Mouse (Mus musculus): Measurements from ENCODE around the gene Zic3.
A peak's percentile ranks its signal among the peaks of the same experiment; 100 is the strongest.

The Zic3 gene

DNA sequence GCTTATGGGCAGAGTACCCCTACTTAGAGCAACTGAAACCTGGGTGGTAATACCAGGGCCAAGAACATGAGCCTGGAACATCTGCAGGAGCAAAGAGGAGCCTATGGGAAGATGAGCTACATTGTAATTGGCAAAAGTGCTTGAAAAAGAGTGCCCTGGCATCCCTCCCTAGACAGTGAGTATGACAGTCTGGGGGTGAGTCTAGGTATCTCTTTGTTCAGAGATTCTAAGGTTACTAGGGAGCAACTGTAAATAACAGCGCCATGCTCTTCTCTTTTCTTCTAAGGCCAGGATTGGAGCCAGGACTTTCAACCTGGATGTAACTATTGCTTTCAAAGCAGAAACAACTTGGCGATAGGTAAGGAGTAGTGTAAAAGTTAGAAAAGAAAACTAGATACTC is at the start of gene Zic3:
TSS of gene Zic3 (plus strand) at position 301 of the 400 bp plus-strand sequence.
- DNase-seq (ENCODE audit: low read depth, low spot score): no peak

DNA sequence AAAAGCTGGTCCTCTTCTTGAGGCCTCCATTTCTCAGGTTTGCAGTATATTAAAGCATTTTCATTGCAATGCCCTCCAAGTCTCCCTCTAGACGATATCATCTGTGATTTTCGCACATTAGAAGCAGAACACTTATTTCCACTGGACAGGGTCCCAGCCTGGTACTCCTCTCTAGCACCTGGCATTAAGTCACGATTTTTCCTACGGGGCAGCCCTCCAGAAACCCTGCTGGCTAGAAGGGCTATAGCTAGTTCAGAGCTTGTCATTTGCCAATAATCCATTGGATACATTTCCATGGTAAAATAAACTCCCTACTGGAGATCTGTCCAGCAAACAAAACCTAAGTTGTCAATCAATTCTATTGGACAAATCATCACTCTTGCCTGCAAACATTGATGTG is 40.1 kb upstream of the Zic3 start:
- no peak for DNase-seq (ENCODE audit: low read depth, low spot score)

DNA sequence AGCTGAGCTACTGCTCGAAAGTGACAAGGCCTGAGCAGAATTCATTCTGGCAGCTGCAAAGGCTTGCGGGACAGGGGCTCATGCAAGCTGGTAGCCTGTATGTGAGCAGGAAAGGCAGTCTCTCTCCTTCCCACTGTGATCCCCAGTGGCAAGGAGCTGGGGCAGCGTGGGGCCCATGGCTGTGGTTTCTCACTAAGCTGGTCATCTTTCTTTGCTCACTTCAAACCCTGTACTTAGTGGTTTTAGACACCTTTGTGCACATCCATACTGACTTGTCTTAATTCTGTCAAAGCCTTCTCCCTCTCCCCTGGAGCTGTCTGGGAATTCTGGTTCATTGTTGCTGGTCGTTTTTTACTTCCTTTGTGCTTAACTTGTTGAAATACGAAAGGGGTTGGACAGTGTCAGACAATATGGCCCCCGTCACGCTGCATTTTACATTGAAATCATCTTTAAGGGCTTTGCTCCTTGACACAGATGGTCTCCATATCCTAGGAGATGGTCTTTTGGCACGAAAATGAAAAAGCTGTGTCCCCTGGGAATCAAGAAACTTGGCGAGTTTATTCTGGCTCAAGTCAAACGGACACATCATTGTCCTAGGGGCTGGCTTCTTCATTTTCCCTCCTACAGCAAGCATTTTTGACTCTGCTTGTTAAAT is 34.9 kb upstream of the Zic3 start:
- DNase-seq (ENCODE audit: low read depth, low spot score): no peak

DNA sequence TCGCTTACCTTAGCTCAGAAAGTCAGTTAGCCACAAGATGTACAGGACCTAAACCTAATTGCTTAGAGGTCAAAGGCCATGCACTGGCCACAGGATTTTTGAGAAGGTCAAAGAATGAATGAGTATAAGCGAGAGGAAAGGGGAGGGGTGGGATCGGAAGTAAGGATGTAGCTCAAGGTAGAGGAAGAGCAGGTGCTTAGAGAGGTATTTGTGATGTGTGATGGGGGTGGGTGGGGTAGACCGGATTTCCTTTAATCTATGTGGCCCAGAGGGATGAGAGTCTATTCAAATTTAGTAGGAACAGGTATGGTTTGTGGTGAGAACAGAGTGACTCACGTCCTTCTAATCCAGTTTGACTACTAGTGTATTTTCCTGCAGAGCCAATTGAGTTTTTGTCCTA is 9.1 kb upstream of the Zic3 start:
- no peak for DNase-seq (ENCODE audit: low read depth, low spot score)

DNA sequence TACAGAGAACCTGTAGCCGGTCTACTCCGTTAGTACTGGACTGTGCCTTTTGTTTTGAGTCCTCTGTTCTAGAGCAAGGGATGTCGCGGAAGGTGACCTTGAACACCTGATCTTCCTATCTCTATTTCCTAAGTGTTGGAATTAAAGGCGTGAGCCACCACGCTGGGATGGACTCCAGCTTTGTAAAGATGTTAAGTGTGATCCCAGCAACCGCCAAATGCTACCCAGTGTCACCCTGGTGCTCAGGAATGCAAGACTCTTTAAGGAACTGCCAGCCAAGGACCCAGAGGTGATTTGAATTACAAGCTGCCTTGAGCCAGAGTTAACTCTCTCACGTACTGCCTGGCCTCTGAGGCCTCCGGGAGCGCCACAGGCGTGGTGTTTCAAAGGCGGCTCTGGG is 8.4 kb upstream of the Zic3 start:
- peak; percentile 91 for DNase-seq (ENCODE audit: low read depth, low spot score)

DNA sequence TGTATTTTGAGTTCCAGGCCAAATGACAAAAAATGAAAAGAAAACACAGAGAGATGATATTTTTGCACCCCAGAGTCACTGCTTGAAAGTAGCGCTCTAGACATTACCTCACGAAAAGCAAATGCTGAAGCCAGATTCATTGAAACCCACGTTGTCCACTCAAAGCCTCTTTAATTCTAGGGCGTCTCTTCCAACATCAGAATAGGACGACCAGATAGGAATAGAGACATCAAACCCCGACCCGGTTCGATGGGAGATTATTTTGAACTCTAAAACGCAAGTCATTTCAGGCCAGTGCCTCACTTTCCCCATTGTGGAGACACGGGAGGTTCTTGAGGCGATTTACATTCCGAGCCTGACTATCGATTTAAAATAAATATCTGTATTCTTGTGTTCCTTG is 7.7 kb upstream of the Zic3 start:
- DNase-seq (ENCODE audit: low read depth, low spot score): no peak

DNA sequence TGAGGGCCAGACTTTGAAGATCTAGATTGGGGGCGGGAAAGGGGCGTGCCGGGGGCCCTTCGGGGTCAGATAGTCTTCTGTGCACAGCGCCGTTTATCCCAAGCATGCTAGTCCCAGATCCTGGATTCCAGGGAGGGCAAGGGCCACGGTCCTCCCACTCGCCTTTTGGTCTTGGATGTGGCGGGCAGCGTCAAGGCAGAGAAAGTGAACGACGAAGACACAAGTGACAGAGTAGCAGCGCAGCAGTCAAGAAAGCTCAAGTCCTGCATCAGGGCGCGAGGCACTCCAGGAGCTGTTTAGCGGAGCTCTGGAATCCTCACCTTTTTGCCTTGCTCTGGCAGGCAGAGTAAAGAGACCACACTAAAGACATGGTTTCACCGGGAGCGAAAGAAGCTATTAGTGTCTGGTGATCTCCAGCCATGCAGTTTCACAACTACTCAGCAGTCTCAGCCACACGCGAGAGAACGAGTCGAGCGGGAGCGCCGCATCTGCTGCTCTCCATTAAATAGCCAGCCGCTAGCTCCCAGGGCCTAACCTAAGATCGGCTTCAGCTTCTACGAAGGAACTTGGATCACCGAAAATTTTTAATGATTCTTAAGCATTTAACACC is 7.1 kb upstream of the Zic3 start:
- peak; percentile 33 for DNase-seq (ENCODE audit: low read depth, low spot score)

DNA sequence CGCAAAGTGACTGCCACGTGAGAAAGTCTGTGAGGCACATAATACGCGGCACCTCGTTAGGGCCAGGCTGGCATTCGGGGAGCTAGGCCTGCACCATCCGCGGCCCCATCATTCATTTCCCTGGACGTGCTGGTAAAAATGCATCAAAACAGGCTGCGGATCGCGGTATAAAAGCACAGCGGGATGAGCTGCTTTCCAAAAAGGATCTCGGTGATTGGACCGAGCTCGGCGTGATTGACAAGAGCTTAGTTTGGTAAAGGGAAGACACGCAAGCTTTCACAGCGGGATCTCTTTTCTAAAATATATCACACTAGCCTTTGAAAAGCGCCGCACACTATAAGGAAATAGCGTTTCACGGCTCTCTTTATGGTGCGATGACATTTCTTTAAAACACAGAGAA is 3.8 kb upstream of the Zic3 start:
- DNase-seq (ENCODE audit: low read depth, low spot score): peak; percentile 62

DNA sequence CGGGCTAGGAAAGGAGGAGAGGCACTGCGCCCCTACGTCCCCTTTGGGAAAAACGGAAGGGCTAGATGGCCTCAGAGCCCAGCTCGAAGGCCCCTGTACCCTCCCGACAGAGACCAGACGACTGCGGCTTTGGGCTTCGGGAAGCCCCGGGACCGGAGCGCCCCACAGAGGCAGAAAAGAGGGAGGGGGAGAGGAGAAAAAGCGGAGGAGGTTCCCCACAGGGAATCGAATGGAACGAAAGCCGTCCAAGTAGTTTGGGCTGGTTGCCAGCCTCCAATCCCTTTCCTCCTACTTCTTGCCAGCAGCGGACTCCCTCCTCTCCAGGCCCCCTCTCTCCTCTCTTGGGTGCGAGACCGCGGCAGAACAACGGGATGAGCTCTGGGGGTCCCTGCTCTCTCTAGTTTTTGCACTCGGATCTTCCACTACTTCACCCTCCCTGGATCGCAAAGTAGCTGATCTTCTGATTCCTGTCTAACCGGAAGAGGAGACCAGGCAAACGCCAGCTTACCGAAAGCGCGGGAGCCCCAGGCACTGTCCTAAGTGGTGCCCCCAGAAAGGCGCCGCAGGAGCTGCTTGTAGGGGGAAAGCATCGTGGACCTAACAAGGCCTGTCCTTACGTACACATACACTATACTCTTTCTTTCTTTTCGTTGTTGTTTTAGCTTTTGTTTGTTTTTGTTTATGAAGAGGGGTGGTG is 3.1 kb upstream of the Zic3 start:
- DNase-seq (ENCODE audit: low read depth, low spot score): no peak

DNA sequence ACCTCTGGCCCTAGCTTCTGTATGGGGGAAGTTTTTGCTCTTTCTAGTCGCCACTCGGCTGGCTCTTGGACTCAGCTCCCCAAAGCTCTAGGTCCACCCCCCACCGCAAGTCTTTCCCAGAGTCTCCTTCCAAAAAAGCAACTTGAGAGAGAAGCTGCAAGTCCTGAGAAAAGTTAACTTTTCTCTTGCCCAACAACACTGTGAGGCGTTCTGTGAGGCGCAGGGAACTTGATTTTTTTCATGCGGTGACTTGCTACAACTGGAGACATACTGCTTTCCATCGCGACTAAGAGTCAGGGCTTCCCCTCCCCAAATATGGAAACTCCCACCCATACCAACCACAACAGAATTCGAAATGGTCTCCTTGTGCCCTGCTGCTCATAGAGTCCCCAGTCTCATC is 5.1 kb downstream of the Zic3 start:
- DNase-seq (ENCODE audit: low read depth, low spot score): no peak

DNA sequence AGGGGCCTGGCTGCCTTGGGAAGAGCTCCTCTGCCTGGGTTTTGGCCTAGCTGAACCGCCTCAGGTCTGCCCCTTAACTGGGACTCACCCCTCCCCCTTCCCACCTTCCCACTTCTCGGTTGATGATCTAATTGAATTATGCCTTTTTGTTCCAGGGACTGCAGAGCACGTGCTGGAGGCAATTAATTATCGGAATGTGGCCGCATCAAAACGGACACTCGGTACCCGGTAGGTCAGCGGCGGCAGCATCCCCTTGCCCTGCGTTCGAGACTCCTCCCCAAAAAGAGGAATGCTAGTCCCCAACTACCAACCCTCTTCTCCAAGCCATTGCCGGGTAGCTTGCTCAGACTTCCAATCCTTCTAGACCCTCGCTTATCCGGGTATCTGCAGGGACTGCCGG is 5.6 kb downstream of the Zic3 start:
- DNase-seq (ENCODE audit: low read depth, low spot score): peak; percentile 33

DNA sequence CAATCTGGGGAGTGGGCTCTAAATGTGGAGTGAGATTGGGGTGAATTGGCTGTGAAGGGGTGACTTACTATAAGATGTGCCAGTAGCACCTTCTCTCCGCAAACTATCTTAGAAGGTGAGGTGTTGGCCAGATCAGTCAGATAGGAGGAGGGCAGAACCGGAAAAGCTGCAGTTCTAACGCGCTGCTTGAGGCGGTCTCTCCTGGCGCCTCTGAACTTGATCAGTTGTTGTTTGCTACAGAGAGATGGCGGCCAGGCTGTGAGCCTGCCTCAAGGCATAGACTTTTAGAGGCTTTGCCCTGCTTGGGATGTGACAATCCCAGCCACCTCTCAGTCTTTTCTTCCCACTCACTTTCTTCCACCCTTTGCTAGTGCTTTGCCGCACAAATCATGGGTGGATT is 6.4 kb downstream of the Zic3 start:
- peak; percentile 36 for DNase-seq (ENCODE audit: low read depth, low spot score)

DNA sequence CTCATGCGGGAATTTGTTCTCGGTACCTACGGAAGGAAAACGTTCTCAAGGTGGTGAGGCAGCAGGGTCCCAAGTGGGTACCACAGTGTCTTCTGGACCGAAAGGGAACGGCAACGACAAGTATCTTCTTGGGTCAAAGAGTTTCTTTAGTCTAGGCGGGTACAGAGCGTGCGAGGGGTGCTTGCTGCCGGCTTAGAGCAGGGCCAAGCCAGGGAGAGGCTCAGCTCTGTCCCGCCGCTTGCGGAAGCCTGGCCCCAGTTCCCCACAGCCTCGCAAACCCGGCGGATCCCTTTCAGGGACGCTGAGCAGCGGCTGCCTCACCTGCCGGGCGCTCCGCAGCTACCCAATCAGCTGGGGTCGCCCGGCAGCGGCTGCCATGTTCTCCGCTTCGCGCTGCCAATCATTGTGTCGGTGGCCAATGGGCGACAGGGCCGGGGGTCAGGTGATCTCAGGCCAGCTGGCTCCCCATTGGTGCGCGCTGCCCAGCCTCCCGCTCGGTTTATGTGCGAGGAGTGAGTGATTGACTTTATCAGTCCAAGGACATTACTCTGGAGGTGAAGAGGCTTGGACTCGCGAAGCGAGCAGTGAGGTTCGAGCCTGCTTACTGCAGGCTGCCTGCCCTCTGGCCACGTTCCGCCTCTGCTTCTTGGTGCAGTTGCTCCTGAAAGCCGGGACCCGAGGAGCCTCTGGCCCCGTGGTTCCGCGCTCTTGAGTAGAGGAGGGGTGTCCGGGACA is 7.8 kb downstream of the Zic3 start:
- DNase-seq (ENCODE audit: low read depth, low spot score): peak; percentile 96

DNA sequence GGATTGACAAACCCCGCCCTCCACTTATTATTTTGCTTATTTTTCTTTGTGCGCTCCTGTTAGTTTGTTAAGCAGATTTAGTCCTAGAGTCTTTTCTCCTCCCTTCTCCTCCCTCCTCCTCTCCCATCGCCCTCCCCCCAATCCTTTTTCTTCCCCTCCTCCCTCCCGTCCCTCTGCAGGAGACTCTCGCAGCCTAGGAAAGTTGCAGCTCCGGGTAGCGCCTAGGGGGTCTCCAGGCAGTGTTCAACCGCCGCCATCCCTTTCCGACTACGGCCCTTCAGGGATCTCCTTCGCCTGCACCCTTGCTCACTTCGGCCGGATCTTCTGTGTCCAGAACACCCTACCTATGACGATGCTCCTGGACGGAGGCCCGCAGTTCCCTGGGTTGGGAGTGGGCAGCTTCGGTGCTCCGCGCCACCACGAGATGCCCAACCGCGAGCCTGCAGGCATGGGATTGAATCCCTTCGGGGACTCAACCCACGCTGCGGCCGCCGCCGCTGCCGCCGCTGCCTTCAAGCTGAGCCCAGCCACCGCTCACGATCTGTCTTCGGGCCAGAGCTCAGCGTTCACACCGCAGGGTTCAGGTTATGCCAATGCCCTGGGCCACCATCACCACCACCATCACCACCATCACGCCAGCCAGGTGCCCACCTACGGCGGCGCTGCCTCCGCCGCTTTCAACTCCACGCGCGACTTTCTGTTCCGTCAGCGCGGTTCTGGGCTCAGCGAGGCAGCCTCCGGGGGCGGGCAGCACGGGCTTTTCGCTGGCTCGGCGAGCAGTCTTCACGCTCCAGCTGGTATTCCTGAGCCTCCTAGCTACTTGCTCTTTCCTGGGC is 8.6 kb downstream of the Zic3 start:
- DNase-seq (ENCODE audit: low read depth, low spot score): no peak

DNA sequence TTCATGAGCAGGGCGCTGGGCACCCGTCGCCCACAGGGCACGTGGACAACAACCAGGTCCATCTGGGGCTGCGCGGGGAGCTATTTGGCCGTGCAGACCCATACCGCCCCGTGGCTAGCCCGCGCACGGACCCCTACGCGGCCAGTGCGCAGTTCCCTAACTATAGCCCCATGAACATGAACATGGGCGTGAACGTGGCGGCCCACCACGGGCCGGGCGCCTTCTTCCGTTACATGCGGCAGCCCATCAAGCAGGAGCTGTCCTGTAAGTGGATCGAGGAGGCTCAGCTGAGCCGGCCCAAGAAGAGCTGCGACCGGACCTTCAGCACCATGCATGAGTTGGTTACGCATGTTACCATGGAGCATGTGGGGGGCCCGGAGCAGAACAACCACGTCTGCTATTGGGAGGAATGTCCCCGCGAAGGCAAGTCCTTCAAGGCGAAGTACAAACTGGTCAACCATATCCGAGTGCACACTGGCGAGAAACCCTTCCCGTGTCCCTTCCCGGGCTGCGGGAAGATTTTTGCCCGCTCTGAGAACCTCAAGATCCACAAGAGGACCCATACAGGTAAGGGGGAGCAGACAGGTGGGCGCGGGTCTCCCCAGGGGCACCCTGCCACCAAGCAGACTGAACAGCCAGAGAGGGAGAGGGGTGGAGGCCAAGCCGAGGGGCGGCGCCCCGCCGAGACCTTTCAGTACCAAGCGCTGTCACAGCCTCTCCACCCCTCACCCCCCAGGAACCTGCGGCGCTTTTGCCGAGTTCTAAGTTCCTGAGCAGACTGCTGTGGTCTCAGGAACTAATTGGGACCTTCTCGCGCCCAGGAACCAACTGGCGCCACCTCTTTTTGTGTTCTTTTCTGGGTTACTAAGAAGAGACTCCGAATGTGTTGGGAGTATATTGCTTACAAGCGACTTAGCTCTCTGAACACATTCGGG is 9.4 kb downstream of the Zic3 start:
- peak; percentile 73 for DNase-seq (ENCODE audit: low read depth, low spot score)

DNA sequence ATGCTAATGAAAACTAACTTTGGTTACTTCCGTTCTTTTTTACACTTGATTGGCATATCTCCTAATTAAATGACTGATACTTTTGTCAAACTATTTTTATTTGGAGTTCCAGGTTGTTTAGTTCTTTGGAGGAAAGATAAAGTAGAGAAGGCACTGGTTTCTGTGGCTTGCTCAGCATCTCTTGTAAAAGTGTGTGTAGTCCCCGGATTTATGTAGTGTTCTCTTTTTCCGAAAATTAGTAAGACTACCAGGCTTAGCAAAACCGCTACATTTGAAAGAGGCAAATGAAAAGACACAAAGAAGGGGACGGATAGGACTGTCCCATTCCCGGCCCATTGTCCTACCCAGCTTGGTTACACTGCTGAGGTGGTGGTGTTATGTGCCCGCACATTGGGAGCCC is 10.1 kb downstream of the Zic3 start:
- no peak for DNase-seq (ENCODE audit: low read depth, low spot score)

DNA sequence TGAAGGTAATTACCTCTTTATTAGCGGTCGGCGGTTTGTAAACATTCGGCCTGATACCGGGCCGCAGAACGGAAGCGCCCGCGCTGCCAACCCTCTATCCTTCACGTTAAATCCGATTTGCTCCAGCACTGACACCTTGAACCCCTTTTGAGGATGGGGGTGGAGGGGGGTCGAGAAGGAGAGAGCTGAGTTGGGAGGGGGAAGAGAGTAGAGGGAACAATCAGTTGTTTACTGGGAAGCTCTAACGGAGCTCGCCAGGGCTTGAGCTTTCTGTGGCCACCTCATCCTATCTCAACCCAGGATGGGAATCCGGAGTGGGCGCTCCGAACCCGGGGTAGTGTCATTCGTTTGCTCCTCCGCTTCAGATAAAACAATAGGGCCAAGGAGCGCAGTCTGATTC is 11.0 kb downstream of the Zic3 start:
- no peak for DNase-seq (ENCODE audit: low read depth, low spot score)

DNA sequence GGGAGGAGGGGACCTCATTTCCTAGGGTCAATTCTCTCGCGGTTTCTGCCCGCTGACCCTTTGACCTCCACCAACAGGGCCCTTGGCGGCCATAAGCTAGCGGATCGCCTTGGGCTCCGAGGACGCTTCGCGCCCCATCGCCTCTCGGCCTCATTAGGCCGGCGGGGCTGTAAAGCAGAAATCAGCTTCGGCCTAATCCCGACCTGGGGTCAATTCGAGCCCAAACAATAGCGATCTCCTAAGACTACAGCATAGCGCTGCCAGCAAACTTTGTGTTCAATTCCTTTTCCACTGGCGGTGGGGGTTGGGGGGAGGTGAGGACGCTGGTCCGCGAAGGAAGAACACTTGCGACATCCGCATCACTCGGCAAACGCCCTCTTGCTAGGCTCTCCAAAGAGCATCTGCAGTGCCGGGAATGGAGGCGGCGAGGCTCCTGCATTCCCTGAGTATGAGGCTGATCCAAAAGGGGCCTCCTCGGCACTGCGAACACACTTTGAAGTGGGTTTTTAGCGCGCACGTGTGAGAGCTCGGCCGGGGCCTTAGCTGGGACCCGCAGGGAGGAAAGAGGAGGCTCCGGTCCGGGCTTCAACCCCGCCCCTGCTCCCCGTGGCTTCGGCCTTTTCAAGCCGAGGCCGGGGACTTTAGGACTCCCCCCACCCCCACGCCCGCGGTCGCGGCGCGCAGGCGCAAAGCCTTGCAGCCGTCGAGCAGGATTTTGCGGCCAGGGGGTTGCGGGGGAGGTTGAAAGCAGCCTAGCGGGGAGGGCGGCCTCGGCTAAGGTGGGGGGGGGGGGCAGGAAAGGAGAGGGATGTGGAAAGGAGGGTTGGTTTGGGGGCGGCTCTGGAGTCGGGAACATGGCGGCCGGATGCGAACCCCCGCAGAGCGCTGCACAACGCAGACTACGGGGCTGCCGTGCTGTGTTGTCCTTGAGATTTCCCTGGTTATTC is 15.8 kb downstream of the Zic3 start:
- peak; percentile 90 for DNase-seq (ENCODE audit: low read depth, low spot score)

DNA sequence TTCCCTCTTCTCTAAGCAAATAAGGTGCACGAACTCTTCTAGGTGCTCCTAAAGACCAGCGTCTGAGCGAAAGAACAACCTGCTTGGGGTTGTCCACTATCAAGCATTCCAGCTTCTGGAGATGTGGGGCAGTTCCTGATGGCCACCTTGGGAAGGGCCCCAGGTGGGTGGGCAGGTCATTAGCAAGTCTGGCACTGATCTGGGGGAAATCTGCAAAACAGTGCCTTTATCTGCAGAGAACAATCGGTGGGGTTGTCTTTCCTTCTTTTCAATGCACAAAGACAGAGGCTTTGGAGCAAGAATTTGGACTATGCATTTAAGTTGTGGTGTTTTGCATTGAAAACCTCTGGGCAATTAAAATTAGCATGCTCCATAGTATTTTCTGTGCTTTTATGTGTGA is 17.2 kb downstream of the Zic3 start:
- DNase-seq (ENCODE audit: low read depth, low spot score): peak; percentile 66
